Mouse (Mus musculus) midbrain, embryonic 10.5 days (tissue): ENCODE data around the gene Kif2a. TPM values are rescaled to one million over a fixed set of nuclear protein-coding genes. Genes with fewer than 3 reads are reported as not detected.

ENCODE experiments used
- DNase-seq: peaks from one replicate; pipeline ENCODE4 v3.0.0-alpha.2; 2017; ENCODE audit warnings: low spot score
- H3K27ac ChIP-seq: fragments of 300-500 bp; sonication (generic); replicated peaks from 2 replicates; pipeline ENCODE4 v1.5.1; 2016; ENCODE audit warnings: mild to moderate bottlenecking
- H3K27me3 ChIP-seq: fragments of 300-500 bp; sonication (generic); 2 replicates; pipeline ENCODE4 v1.6.1; 2016; ENCODE audit warnings: low read depth, mild to moderate bottlenecking; ENCODE audit not compliant: poor library complexity, severe bottlenecking
- H3K36me3 ChIP-seq: fragments of 300-500 bp; sonication (generic); 2 replicates; pipeline ENCODE4 v1.6.1; 2016; ENCODE audit warnings: mild to moderate bottlenecking, moderate library complexity
- H3K4me1 ChIP-seq: fragments of 300-500 bp; sonication (generic); 2 replicates; pipeline ENCODE4 v1.6.1; 2016
- H3K4me3 ChIP-seq: fragments of 300-500 bp; sonication (generic); 2 replicates; pipeline ENCODE4 v1.5.1; 2016; ENCODE audit warnings: mild to moderate bottlenecking, moderate library complexity
- H3K9me3 ChIP-seq: fragments of 300-500 bp; sonication (generic); replicated peaks from 2 replicates; pipeline ENCODE4 v1.6.1; 2016; ENCODE audit warnings: mild to moderate bottlenecking
- WGBS: fragments of 180-500 bp; shearing (Covaris S2); methylation state at CpG from one replicate; pipeline ENCODE4 v1.1.7; 2016; 5-methylcytosine and 5-hydroxymethylcytosine counted together
- polyA plus RNA-seq: library from polyadenylated mRNA; unstranded; fragments of >200 nt; fragmentation: Nextera tagmentation; extraction: Ambion mirVana; gene quantifications from 2 replicates; pipeline ENCODE4 v1.2.1, GENCODE M21; 2016

Gene Kif2a
- 14.1 and 15.0 TPM in 2 replicates for polyA plus RNA-seq

- no peaks in the 10 kb centered on the region for H3K27me3 ChIP-seq
- peak; percentile 77 for DNase-seq
- under 1% methylated on average over 87 of the region's 87 CpGs for WGBS
- no peaks in the 10 kb centered on the region; the same call in 1 of the 2 replicates for H3K9me3 ChIP-seq
- H3K4me3 ChIP-seq, result peak within 1 kb of the TSS; percentile 87
- H3K27ac ChIP-seq, result peak within 1 kb of the TSS; percentile 97
- peaks cover 22% of the 10 kb centered on the region for H3K36me3 ChIP-seq
- H3K4me1 ChIP-seq, result peaks cover 31% of the 10 kb centered on the region
Measured at GRCm38 (mm10) chr13:107021461-107022265, at the start of gene Kif2a. Gene Kif2a, minus strand, starts transcription at chr13:107022126.

- no peak for DNase-seq
- Histone ChIP-seq H3K4me3 (no peak overlapping the region), H3K27me3 (peaks cover 7% of the 10 kb centered on the region; the same call in 1 of the 2 replicates), H3K4me1 (peaks cover 21% of the 10 kb centered on the region), H3K27ac (no peak overlapping the region), H3K36me3 (no peaks in the 10 kb centered on the region), H3K9me3 (no peaks in the 10 kb centered on the region)
- 100% methylated on average over 1 of the region's 1 CpGs for WGBS
Measured at GRCm38 (mm10) chr13:107069061-107069460, 47.1 kb upstream of the Kif2a start.

- no peak overlapping the region for H3K27ac ChIP-seq
- no peak for DNase-seq
- H3K4me1 ChIP-seq, result peaks cover 3% of the 10 kb centered on the region; the same call in 1 of the 2 replicates
- no peaks in the 10 kb centered on the region for H3K27me3 ChIP-seq
- H3K9me3 ChIP-seq, result no peaks in the 10 kb centered on the region
- H3K4me3 ChIP-seq, result no peak overlapping the region
- H3K36me3 ChIP-seq, result no peaks in the 10 kb centered on the region
- 82% methylated on average over 10 of the region's 10 CpGs for WGBS
Measured at GRCm38 (mm10) chr13:107065098-107065855, 43.4 kb upstream of the Kif2a start.

GRCm38 (mm10) chr13:107064263-107064662 lies 42.3 kb upstream of the Kif2a start:
- 79% methylated on average over 2 of the region's 2 CpGs for WGBS
- no peak overlapping the region for H3K27ac ChIP-seq
- H3K27me3 ChIP-seq, result no peaks in the 10 kb centered on the region
- H3K4me1 ChIP-seq, result peaks cover 3% of the 10 kb centered on the region; the same call in 1 of the 2 replicates
- no peaks in the 10 kb centered on the region for H3K36me3 ChIP-seq
- H3K9me3 ChIP-seq, result no peaks in the 10 kb centered on the region
- no peak overlapping the region for H3K4me3 ChIP-seq
- DNase-seq, result no peak

- WGBS, result 86% methylated on average over 7 of the region's 7 CpGs
- no peak overlapping the region for H3K27ac ChIP-seq
- no peak for DNase-seq
- H3K27me3 ChIP-seq, result no peaks in the 10 kb centered on the region
- H3K4me3 ChIP-seq, result no peak overlapping the region
- no peaks in the 10 kb centered on the region for H3K9me3 ChIP-seq
- no peaks in the 10 kb centered on the region for H3K36me3 ChIP-seq
- peaks cover 3% of the 10 kb centered on the region; the same call in 1 of the 2 replicates for H3K4me1 ChIP-seq
Measured at GRCm38 (mm10) chr13:107063115-107063807, 41.3 kb upstream of the Kif2a start.

- no peak overlapping the region for H3K27ac ChIP-seq
- 92% methylated on average over 7 of the region's 7 CpGs for WGBS
Measured at GRCm38 (mm10) chr13:107060098-107060497, 38.2 kb upstream of the Kif2a start.

GRCm38 (mm10) chr13:107059460-107059859 lies 37.5 kb upstream of the Kif2a start:
- Histone ChIP-seq H3K9me3 (no peaks in the 10 kb centered on the region), H3K36me3 (no peaks in the 10 kb centered on the region), H3K4me1 (no peaks in the 10 kb centered on the region), H3K27me3 (no peaks in the 10 kb centered on the region), H3K27ac (no peak overlapping the region), H3K4me3 (no peak overlapping the region)
- DNase-seq, result no peak
- WGBS, result 81% methylated on average over 3 of the region's 3 CpGs

More at GRCm38 (mm10) chr13:107060098-107060497, 38.2 kb upstream of the Kif2a start:
- no peaks in the 10 kb centered on the region for H3K9me3 ChIP-seq
- no peaks in the 10 kb centered on the region for H3K27me3 ChIP-seq
- DNase-seq, result no peak
- H3K4me3 ChIP-seq, result no peak overlapping the region
- peaks cover 2% of the 10 kb centered on the region; the same call in 1 of the 2 replicates for H3K4me1 ChIP-seq
- H3K36me3 ChIP-seq, result no peaks in the 10 kb centered on the region

GRCm38 (mm10) chr13:107056318-107056717 lies 34.4 kb upstream of the Kif2a start:
- H3K36me3 ChIP-seq, result no peaks in the 10 kb centered on the region
- no peak for DNase-seq
- no peak overlapping the region for H3K27ac ChIP-seq
- WGBS, result 52% methylated on average over 4 of the region's 4 CpGs
- H3K4me3 ChIP-seq, result no peak overlapping the region
- H3K9me3 ChIP-seq, result no peaks in the 10 kb centered on the region
- no peaks in the 10 kb centered on the region for H3K27me3 ChIP-seq
- H3K4me1 ChIP-seq, result no peaks in the 10 kb centered on the region

- DNase-seq, result no peak
- 75% methylated on average over 4 of the region's 4 CpGs for WGBS
- no peaks in the 10 kb centered on the region for H3K36me3 ChIP-seq
- H3K27ac ChIP-seq, result no peak overlapping the region
- no peaks in the 10 kb centered on the region for H3K9me3 ChIP-seq
- no peaks in the 10 kb centered on the region for H3K4me1 ChIP-seq
- H3K27me3 ChIP-seq, result no peaks in the 10 kb centered on the region
- no peak overlapping the region for H3K4me3 ChIP-seq
Measured at GRCm38 (mm10) chr13:107054496-107054895, 32.6 kb upstream of the Kif2a start.

- Histone ChIP-seq H3K4me3 (no peak overlapping the region), H3K27ac (no peak overlapping the region), H3K36me3 (no peaks in the 10 kb centered on the region), H3K4me1 (no peaks in the 10 kb centered on the region), H3K27me3 (no peaks in the 10 kb centered on the region), H3K9me3 (no peaks in the 10 kb centered on the region; the same call in 1 of the 2 replicates)
- WGBS, result 81% methylated on average over 3 of the region's 3 CpGs
- DNase-seq, result no peak
Measured at GRCm38 (mm10) chr13:107051342-107051741, 29.4 kb upstream of the Kif2a start.

- H3K4me1 ChIP-seq, result no peaks in the 10 kb centered on the region
- no peaks in the 10 kb centered on the region for H3K36me3 ChIP-seq
- H3K4me3 ChIP-seq, result no peak overlapping the region
- 59% methylated on average over 5 of the region's 5 CpGs for WGBS
- DNase-seq, result no peak
- no peaks in the 10 kb centered on the region; the same call in 1 of the 2 replicates for H3K9me3 ChIP-seq
- no peaks in the 10 kb centered on the region for H3K27me3 ChIP-seq
- no peak overlapping the region for H3K27ac ChIP-seq
Measured at GRCm38 (mm10) chr13:107044229-107044628, 22.3 kb upstream of the Kif2a start.

- WGBS, result 93% methylated on average over 6 of the region's 6 CpGs
- H3K4me3 ChIP-seq, result no peak overlapping the region
- H3K4me1 ChIP-seq, result no peaks in the 10 kb centered on the region
- H3K27ac ChIP-seq, result no peak overlapping the region
- H3K36me3 ChIP-seq, result no peaks in the 10 kb centered on the region
- no peak for DNase-seq
- no peaks in the 10 kb centered on the region; the same call in 1 of the 2 replicates for H3K9me3 ChIP-seq
- H3K27me3 ChIP-seq, result no peaks in the 10 kb centered on the region
Measured at GRCm38 (mm10) chr13:107042551-107042950, 20.6 kb upstream of the Kif2a start.
